Mouse (Mus musculus) limb, embryonic 14.5 days (tissue): ENCODE measurements around the gene Syt8. TPM values are rescaled to one million over a fixed set of nuclear protein-coding genes. Genes with fewer than 3 reads are reported as not detected.
A peak's percentile ranks its signal among the peaks of the same experiment; 100 is the strongest.

Experiments used
- ATAC-seq: fragments of 200-750 bp; cut with Nextera tagmentation; 2 replicates; pipeline ENCODE4 v1.8.0; 2017; ENCODE audit warnings: low read depth, moderate number of reproducible peaks, moderate TSS enrichment; ENCODE audit not compliant: low FRiP score
- DNase-seq: peaks from one replicate; pipeline ENCODE4 v3.0.0-alpha.2; 2015; ENCODE audit warnings: low spot score
- H3K27ac ChIP-seq: fragments of 300-500 bp; sonication (generic); replicated peaks from 2 replicates; pipeline ENCODE4 v1.5.1; 2014; ENCODE audit warnings: low read depth, mild to moderate bottlenecking, low read length, moderate library complexity, mixed read lengths
- H3K27me3 ChIP-seq: fragments of 300-500 bp; sonication (generic); 2 replicates; pipeline ENCODE4 v1.6.1; 2014; ENCODE audit warnings: low read length, mixed read lengths; ENCODE audit not compliant: control insufficient read depth, insufficient read depth
- H3K36me3 ChIP-seq: fragments of 300-500 bp; sonication (generic); 2 replicates; pipeline ENCODE4 v1.6.1; 2014; ENCODE audit warnings: mild to moderate bottlenecking, low read length, moderate library complexity, mixed read lengths; ENCODE audit not compliant: control insufficient read depth, insufficient read depth
- H3K4me1 ChIP-seq: fragments of 300-500 bp; sonication (generic); 2 replicates; pipeline ENCODE4 v1.6.1; 2014; ENCODE audit warnings: antibody characterized with exemption, low read length, mixed read lengths; ENCODE audit not compliant: control insufficient read depth, insufficient read depth
- H3K4me2 ChIP-seq: fragments of 300-500 bp; sonication (generic); replicated peaks from 2 replicates; pipeline ENCODE4 v1.6.1; 2014; ENCODE audit warnings: low read depth, mild to moderate bottlenecking, low read length, moderate library complexity; ENCODE audit not compliant: severe bottlenecking
- H3K4me3 ChIP-seq: fragments of 300-500 bp; sonication (generic); replicated peaks from 2 replicates; pipeline ENCODE4 v1.5.1; 2014; ENCODE audit warnings: low read length
- H3K9ac ChIP-seq: fragments of 300-500 bp; sonication (generic); 2 replicates; pipeline ENCODE4 v1.6.1; 2014; ENCODE audit warnings: mild to moderate bottlenecking, low read depth, low read length, moderate library complexity; ENCODE audit not compliant: severe bottlenecking
- H3K9me3 ChIP-seq: fragments of 300-500 bp; sonication (generic); 2 replicates; pipeline ENCODE4 v1.6.1; 2016; ENCODE audit warnings: low read length; ENCODE audit not compliant: control insufficient read depth
- POLR2A ChIP-seq: fragments of 200-500 bp; IDR thresholded peaks from 2 replicates; pipeline ENCODE4 v1.8.0; 2012; ENCODE audit warnings: inconsistent platforms, mild to moderate bottlenecking, moderate library complexity, borderline replicate concordance; ENCODE audit not compliant: insufficient read depth, insufficient read length; ENCODE audit errors: extremely low read depth
- WGBS: fragments of 180-500 bp; shearing (Covaris S2); extraction: QIAGEN DNeasy Blood & Tissue Kit; methylation state at CpG from one replicate; pipeline ENCODE4 v1.1.7; 2014; 5-methylcytosine and 5-hydroxymethylcytosine counted together
- polyA plus RNA-seq, 2 experiments: library from polyadenylated mRNA; depleted of rRNA in 1 of 2; stranded (reverse) in 1 of 2; unstranded in 1 of 2; fragments of >200 nt; fragmentation: Nextera tagmentation in 1 of 2; extraction: Ambion mirVana in 1 of 2; gene quantifications; 2 replicates each; pipeline versions ENCODE4 v1.2.1 to v1.2.3; 2012 to 2014

Gene Syt8
- polyA plus RNA-seq, 2 experiments = 2.0 to 7.3 TPM

- no peaks in the 10 kb centered on the region for H3K9me3 ChIP-seq
- no peak overlapping the region for H3K4me3 ChIP-seq
- DNase-seq = no peak
- H3K36me3 ChIP-seq = no peaks in the 10 kb centered on the region
- H3K27me3 ChIP-seq = no peaks in the 10 kb centered on the region
- ATAC-seq = no peak
- TF ChIP-seq POLR2A = no peak
- 66% methylated on average over 7 of the region's 7 CpGs for whole genome bisulfite sequencing
- peaks cover 41% of the 10 kb centered on the region for H3K4me1 ChIP-seq
- H3K9ac ChIP-seq = no peak overlapping the region
- H3K4me2 ChIP-seq = no peak overlapping the region
- 0 out of 2 replicates have a peak overlapping the region, but pooled peaks have one; percentile 13 for H3K27ac ChIP-seq
These were observed 41.0 kb downstream of the Syt8 start for GRCm38 (mm10) chr7:142475641-142476040.

- Histone ChIP-seq H3K27ac (0 out of 2 replicates have a peak overlapping the region, but pooled peaks have one; percentile 14), H3K9ac (no peak overlapping the region), H3K27me3 (no peaks in the 10 kb centered on the region), H3K4me2 (no peak overlapping the region), H3K36me3 (no peaks in the 10 kb centered on the region), H3K9me3 (no peaks in the 10 kb centered on the region), H3K4me3 (no peak overlapping the region), H3K4me1 (peaks cover 41% of the 10 kb centered on the region)
- ATAC-seq (no peak), DNase-seq (no peak)
- TF ChIP-seq POLR2A = no peak
- 79% methylated on average over 5 of the region's 5 CpGs for WGBS
These were observed 41.6 kb downstream of the Syt8 start for GRCm38 (mm10) chr7:142476271-142476670.

GRCm38 (mm10) chr7:142476795-142477452, 42.3 kb downstream of the Syt8 start:
- TF ChIP-seq POLR2A = no peak

GRCm38 (mm10) chr7:142478001-142478400, 43.4 kb downstream of the Syt8 start:
- Histone ChIP-seq H3K9me3 (no peaks in the 10 kb centered on the region), H3K4me1 (peaks cover 44% of the 10 kb centered on the region), H3K9ac (no peak overlapping the region), H3K27ac (no peak overlapping the region; the same call in 1 of the 2 replicates), H3K27me3 (no peaks in the 10 kb centered on the region), H3K36me3 (no peaks in the 10 kb centered on the region), H3K4me3 (no peak overlapping the region), H3K4me2 (no peak overlapping the region)
- no peak for DNase-seq
- ATAC-seq = no peak
- no peak for TF ChIP-seq POLR2A
- WGBS = 88% methylated on average over 6 of the region's 6 CpGs

More at GRCm38 (mm10) chr7:142476795-142477452, 42.3 kb downstream of the Syt8 start:
- Histone ChIP-seq H3K27me3 (no peaks in the 10 kb centered on the region), H3K27ac (no peak overlapping the region), H3K9me3 (no peaks in the 10 kb centered on the region), H3K4me3 (no peak overlapping the region), H3K36me3 (no peaks in the 10 kb centered on the region), H3K4me2 (no peak overlapping the region), H3K4me1 (peaks cover 41% of the 10 kb centered on the region), H3K9ac (peak overlapping the region; percentile 12; the same call in 1 of the 2 replicates)
- DNase-seq (no peak), ATAC-seq (no peak)
- 75% methylated on average over 13 of the region's 13 CpGs for WGBS

GRCm38 (mm10) chr7:142478574-142478973, 43.9 kb downstream of the Syt8 start:
- H3K4me1 ChIP-seq = peaks cover 45% of the 10 kb centered on the region
- no peak overlapping the region for H3K27ac ChIP-seq

GRCm38 (mm10) chr7:142479307-142479706, 44.7 kb downstream of the Syt8 start:
- no peaks in the 10 kb centered on the region for H3K27me3 ChIP-seq
- TF ChIP-seq POLR2A = no peak

More at GRCm38 (mm10) chr7:142478574-142478973, 43.9 kb downstream of the Syt8 start:
- ATAC-seq = no peak
- Histone ChIP-seq H3K4me2 (no peak overlapping the region), H3K27me3 (no peaks in the 10 kb centered on the region), H3K4me3 (no peak overlapping the region), H3K9me3 (no peaks in the 10 kb centered on the region), H3K9ac (no peak overlapping the region), H3K36me3 (no peaks in the 10 kb centered on the region)
- WGBS = 86% methylated on average over 2 of the region's 2 CpGs
- TF ChIP-seq POLR2A = no peak
- DNase-seq = no peak

More at GRCm38 (mm10) chr7:142479307-142479706, 44.7 kb downstream of the Syt8 start:
- H3K9me3 ChIP-seq = no peaks in the 10 kb centered on the region
- no peak for DNase-seq
- H3K36me3 ChIP-seq = no peaks in the 10 kb centered on the region
- peaks cover 47% of the 10 kb centered on the region for H3K4me1 ChIP-seq
- no peak overlapping the region for H3K4me3 ChIP-seq
- H3K4me2 ChIP-seq = no peak overlapping the region
- H3K27ac ChIP-seq = peak overlapping the region; percentile 41; the same call in 1 of the 2 replicates
- no peak overlapping the region for H3K9ac ChIP-seq
- ATAC-seq = no peak
